Mouse (Mus musculus) forebrain, postnatal 0 days (tissue): ENCODE data around the gene Hps5. TPM values are rescaled to one million over a fixed set of nuclear protein-coding genes. Genes with fewer than 3 reads are reported as not detected.
A peak's percentile ranks its signal among the peaks of the same experiment; 100 is the strongest.

Source experiments
- ATAC-seq: fragments of 200-750 bp; cut with Nextera tagmentation; 2 replicates; pipeline ENCODE4 v1.8.0; 2017; ENCODE audit warnings: mild to moderate bottlenecking, moderate library complexity
- DNase-seq: peaks from one replicate; pipeline ENCODE4 v3.0.0-alpha.2; 2015
- H3K27ac ChIP-seq: fragments of 300-500 bp; sonication (generic); 2 replicates; pipeline ENCODE4 v1.5.1; 2014; ENCODE audit warnings: low read depth, mild to moderate bottlenecking, antibody characterized with exemption, low read length, moderate library complexity, mixed read lengths
- H3K27me3 ChIP-seq: fragments of 300-500 bp; sonication (generic); 2 replicates; pipeline ENCODE4 v1.6.1; 2014; ENCODE audit warnings: mild to moderate bottlenecking, low read length, mixed read lengths; ENCODE audit not compliant: insufficient read depth
- H3K36me3 ChIP-seq: fragments of 300-500 bp; sonication (generic); 2 replicates; pipeline ENCODE4 v1.6.1; 2014; ENCODE audit warnings: mild to moderate bottlenecking, moderate library complexity; ENCODE audit not compliant: insufficient read depth
- H3K4me1 ChIP-seq: fragments of 300-500 bp; sonication (generic); 2 replicates; pipeline ENCODE4 v1.6.1; 2014; ENCODE audit warnings: antibody characterized with exemption; ENCODE audit not compliant: insufficient read depth
- H3K4me2 ChIP-seq: fragments of 300-500 bp; sonication (generic); 2 replicates; pipeline ENCODE4 v1.6.1; 2014; ENCODE audit warnings: low read depth, mild to moderate bottlenecking, moderate library complexity
- H3K4me3 ChIP-seq: fragments of 300-500 bp; sonication (generic); 2 replicates; pipeline ENCODE4 v1.5.1; 2014; ENCODE audit warnings: low read depth, low read length, mixed read lengths
- H3K9ac ChIP-seq: fragments of 300-500 bp; sonication (generic); 2 replicates; pipeline ENCODE4 v1.6.1; 2014; ENCODE audit warnings: mild to moderate bottlenecking
- H3K9me3 ChIP-seq: fragments of 300-500 bp; sonication (generic); 2 replicates; pipeline ENCODE4 v1.6.1; 2016; ENCODE audit warnings: low read length
- CTCF ChIP-seq: sonication (generic); IDR thresholded peaks from 2 replicates; pipeline ENCODE4 v1.5.1; 2016; ENCODE audit warnings: antibody characterized with exemption, control low read depth, low read depth
- WGBS: fragments of 180-500 bp; shearing (Covaris S2); extraction: QIAGEN DNeasy Blood & Tissue Kit; methylation state at CpG from one replicate; pipeline ENCODE4 v1.1.7; 2014; 5-methylcytosine and 5-hydroxymethylcytosine counted together
- polyA plus RNA-seq: library from polyadenylated mRNA; unstranded; fragments of >200 nt; fragmentation: Nextera tagmentation; extraction: Ambion mirVana; gene quantifications from 2 replicates; pipeline ENCODE4 v1.2.1, GENCODE M21; 2015
- total RNA-seq: library from RNA; depleted of rRNA; stranded (reverse); fragments of >200 nt; gene quantifications from 2 replicates; pipeline ENCODE4 v1.2.3, GENCODE M21; 2014

Gene Hps5
- total and polyA plus RNA-seq, 2 experiments from 2014 or later: 6.9 to 24.5 TPM

GRCm38 (mm10) chr7:46734983-46735382 lies 60.9 kb downstream of the Hps5 start:
- 82% methylated on average over 2 of the region's 2 CpGs for WGBS

GRCm38 (mm10) chr7:46732458-46732857 lies 63.4 kb downstream of the Hps5 start, which contains the start of gene Saa4:
Gene Saa4, minus strand, starts transcription at chr7:46732603.
- WGBS: 81% methylated on average over 4 of the region's 4 CpGs

More at GRCm38 (mm10) chr7:46734983-46735382, 60.9 kb downstream of the Hps5 start:
- Histone ChIP-seq H3K4me1 (no peaks in the 10 kb centered on the region), H3K9me3 (no peaks in the 10 kb centered on the region), H3K4me3 (no peak overlapping the region), H3K36me3 (no peaks in the 10 kb centered on the region), H3K27me3 (no peaks in the 10 kb centered on the region), H3K9ac (no peak overlapping the region), H3K4me2 (no peak overlapping the region), H3K27ac (no peak overlapping the region)
- ATAC-seq (no peak), DNase-seq (no peak)
- TF ChIP-seq CTCF: no peak

GRCm38 (mm10) chr7:46727584-46727983 lies 68.3 kb downstream of the Hps5 start:
- no peak overlapping the region for H3K4me3 ChIP-seq
- ATAC-seq (peak; percentile 48), DNase-seq (no peak)
- H3K4me1 ChIP-seq: no peaks in the 10 kb centered on the region
- H3K27me3 ChIP-seq: no peaks in the 10 kb centered on the region
- no peaks in the 10 kb centered on the region for H3K9me3 ChIP-seq
- H3K9ac ChIP-seq: no peak overlapping the region
- H3K4me2 ChIP-seq: no peak overlapping the region
- 73% methylated on average over 1 of the region's 1 CpGs for WGBS
- H3K36me3 ChIP-seq: no peaks in the 10 kb centered on the region
- H3K27ac ChIP-seq: no peak overlapping the region
- TF ChIP-seq CTCF: no peak

More at GRCm38 (mm10) chr7:46732458-46732857, 63.4 kb downstream of the Hps5 start, which contains the start of gene Saa4:
- Histone ChIP-seq H3K27me3 (no peaks in the 10 kb centered on the region), H3K27ac (no peak within 1 kb of the TSS), H3K4me2 (no peak within 1 kb of the TSS), H3K4me1 (no peaks in the 10 kb centered on the region), H3K36me3 (no peaks in the 10 kb centered on the region), H3K4me3 (no peak within 1 kb of the TSS), H3K9me3 (no peaks in the 10 kb centered on the region), H3K9ac (no peak within 1 kb of the TSS)
- no peak for TF ChIP-seq CTCF
- ATAC-seq (no peak), DNase-seq (no peak)

GRCm38 (mm10) chr7:46724396-46724795 lies 71.5 kb downstream of the Hps5 start:
- no peak overlapping the region for H3K4me2 ChIP-seq
- no peaks in the 10 kb centered on the region for H3K9me3 ChIP-seq
- TF ChIP-seq CTCF: no peak
- no peak overlapping the region for H3K27ac ChIP-seq
- no peaks in the 10 kb centered on the region for H3K27me3 ChIP-seq
- H3K4me1 ChIP-seq: no peaks in the 10 kb centered on the region
- H3K36me3 ChIP-seq: no peaks in the 10 kb centered on the region
- ATAC-seq: no peak
- DNase-seq: no peak
- no peak overlapping the region for H3K4me3 ChIP-seq
- WGBS: 66% methylated on average over 5 of the region's 5 CpGs
- H3K9ac ChIP-seq: no peak overlapping the region

- Histone ChIP-seq H3K4me3 (no peak overlapping the region), H3K4me1 (no peaks in the 10 kb centered on the region), H3K9me3 (no peaks in the 10 kb centered on the region), H3K27ac (no peak overlapping the region), H3K36me3 (no peaks in the 10 kb centered on the region), H3K9ac (no peak overlapping the region), H3K27me3 (no peaks in the 10 kb centered on the region), H3K4me2 (no peak overlapping the region)
- DNase-seq (no peak), ATAC-seq (no peak)
- TF ChIP-seq CTCF: no peak
- 86% methylated on average over 3 of the region's 3 CpGs for WGBS
These were observed 72.0 kb downstream of the Hps5 start for GRCm38 (mm10) chr7:46723849-46724248.

GRCm38 (mm10) chr7:46723354-46723753 lies 72.5 kb downstream of the Hps5 start:
- H3K4me2 ChIP-seq: no peak overlapping the region
- no peaks in the 10 kb centered on the region for H3K4me1 ChIP-seq
- no peak for DNase-seq
- H3K27me3 ChIP-seq: no peaks in the 10 kb centered on the region
- H3K27ac ChIP-seq: no peak overlapping the region
- WGBS: 96% methylated on average over 6 of the region's 6 CpGs
- no peak overlapping the region for H3K4me3 ChIP-seq
- TF ChIP-seq CTCF: no peak
- H3K9ac ChIP-seq: no peak overlapping the region
- H3K9me3 ChIP-seq: no peaks in the 10 kb centered on the region
- no peaks in the 10 kb centered on the region for H3K36me3 ChIP-seq
- ATAC-seq: no peak

- DNase-seq (peak; percentile 46), ATAC-seq (peak; percentile 42)
- 54% methylated on average over 9 of the region's 9 CpGs for WGBS
- no peak overlapping the region for H3K27ac ChIP-seq
- no peaks in the 10 kb centered on the region for H3K4me1 ChIP-seq
- H3K27me3 ChIP-seq: no peaks in the 10 kb centered on the region
- no peak overlapping the region for H3K9ac ChIP-seq
- no peaks in the 10 kb centered on the region for H3K9me3 ChIP-seq
- no peak overlapping the region for H3K4me2 ChIP-seq
- H3K36me3 ChIP-seq: no peaks in the 10 kb centered on the region
- no peak overlapping the region for H3K4me3 ChIP-seq
- TF ChIP-seq CTCF: no peak
These were observed 75.4 kb downstream of the Hps5 start for GRCm38 (mm10) chr7:46720460-46720859.

GRCm38 (mm10) chr7:46719526-46719925 lies 76.3 kb downstream of the Hps5 start:
- Histone ChIP-seq H3K27ac (no peak overlapping the region), H3K9ac (no peak overlapping the region), H3K4me2 (no peak overlapping the region), H3K4me1 (no peaks in the 10 kb centered on the region), H3K4me3 (no peak overlapping the region), H3K27me3 (no peaks in the 10 kb centered on the region), H3K36me3 (no peaks in the 10 kb centered on the region), H3K9me3 (no peaks in the 10 kb centered on the region)
- whole genome bisulfite sequencing: 80% methylated on average over 7 of the region's 7 CpGs
- DNase-seq (no peak), ATAC-seq (no peak)
- TF ChIP-seq CTCF: no peak
